Mouse (Mus musculus) mammary gland, adult 2 months (tissue): ENCODE results near the gene Cd2ap. TPM values are rescaled to one million over a fixed set of nuclear protein-coding genes. Genes with fewer than 3 reads are reported as not detected.

ENCODE experiments used
- polyA plus RNA-seq: library from polyadenylated mRNA; depleted of rRNA; stranded (reverse); fragments of >200 nt; gene quantifications from 2 replicates; pipeline ENCODE4 v1.2.3, GENCODE M21; 2012; ENCODE audit warnings: low replicate concordance; rRNA removed

Cd2ap gene
- polyA plus RNA-seq, result 9.7 and 13.8 TPM in 2 replicates

DNA sequence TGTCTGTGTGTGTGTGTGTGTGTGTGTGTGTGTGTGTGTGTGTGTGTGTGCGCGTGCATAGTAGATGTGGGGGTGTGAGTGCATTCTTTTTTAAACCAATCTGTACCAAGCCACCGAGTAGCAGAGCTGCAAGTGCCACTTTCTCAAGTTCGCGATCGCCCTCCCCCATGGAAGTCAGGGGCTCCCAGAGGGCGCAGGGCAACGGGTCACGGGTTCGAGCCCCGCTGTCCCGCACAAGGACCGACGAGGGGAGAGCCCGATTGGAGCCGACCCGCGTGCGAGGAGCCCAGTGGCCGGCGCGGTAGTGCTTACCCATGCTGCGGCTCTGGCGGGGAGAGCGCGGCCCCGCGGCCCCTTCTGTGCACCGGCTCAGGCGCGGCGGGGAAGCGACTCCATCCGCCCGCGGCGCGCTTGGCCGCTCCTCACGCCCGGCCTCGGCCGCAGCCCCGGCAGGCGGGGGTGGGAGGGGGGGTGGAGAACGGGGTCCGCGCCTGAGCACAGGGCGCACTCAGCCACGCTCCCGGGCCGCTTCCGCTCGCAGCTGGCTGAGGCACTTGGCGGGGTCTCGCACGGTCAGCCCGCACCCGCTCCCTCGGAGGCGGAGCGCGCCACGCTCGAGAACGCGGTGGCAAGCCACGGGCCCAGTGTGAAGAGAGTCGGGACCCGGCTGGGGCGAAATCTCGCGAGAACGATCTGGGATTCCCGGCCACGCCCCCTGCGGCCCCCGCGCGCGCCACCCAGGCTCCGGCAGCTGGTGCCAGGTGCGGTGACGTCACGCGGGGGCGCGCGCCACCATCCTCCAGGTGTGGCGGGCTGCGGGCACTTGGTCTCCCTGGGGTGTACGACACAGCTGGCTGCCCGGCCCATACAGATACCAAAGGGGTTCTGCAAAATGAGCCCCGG is at the start of gene Cd2ap:
Gene Cd2ap, minus strand, starts transcription at position 665 of the 903 bp plus-strand sequence.

Other genes with a start within 250 kb of the Cd2ap start
- 0.16 and 1.1 TPM in 2 replicates for gene Adgrf4, start 184.4 kb downstream of the Cd2ap start, polyA plus RNA-seq
- gene Adgrf2, start 134.5 kb downstream of the Cd2ap start, polyA plus RNA-seq, result 0.12 and 0.40 TPM in 2 replicates
- 43.2 and 51.9 TPM in 2 replicates for gene Tnfrsf21, start 139.9 kb upstream of the Cd2ap start, polyA plus RNA-seq